Mouse (Mus musculus) spleen, postnatal 10 days (tissue): ENCODE data around the gene Slc2a9.

ENCODE experiments used
- DNase-seq, 2 experiments: peaks; one replicate each; pipeline ENCODE4 v3.0.0; 2021 to 2022; ENCODE audit warnings: low spot score in 2 of 2

Gene Slc2a9

GRCm38 (mm10) chr5:38502992-38503391 lies at the start of gene Slc2a9:
Gene Slc2a9, minus strand, starts transcription at chr5:38503143.
- no peak for DNase-seq

- DNase-seq = no peak
These were observed 49.7 kb upstream of the Slc2a9 start for GRCm38 (mm10) chr5:38552615-38553014.

GRCm38 (mm10) chr5:38550221-38550768 lies 47.4 kb upstream of the Slc2a9 start:
- DNase-seq = no peak

GRCm38 (mm10) chr5:38549461-38549909 lies 46.5 kb upstream of the Slc2a9 start:
- no peak for DNase-seq

- DNase-seq = no peak
These were observed 44.4 kb upstream of the Slc2a9 start for GRCm38 (mm10) chr5:38547375-38547774.

GRCm38 (mm10) chr5:38544423-38545415 lies 41.8 kb upstream of the Slc2a9 start:
- DNase-seq = no peak

- DNase-seq = no peak
These were observed 40.7 kb upstream of the Slc2a9 start for GRCm38 (mm10) chr5:38543496-38544217.

GRCm38 (mm10) chr5:38541728-38542127 lies 38.8 kb upstream of the Slc2a9 start:
- DNase-seq = no peak

- DNase-seq = no peak
These were observed 38.0 kb upstream of the Slc2a9 start for GRCm38 (mm10) chr5:38540898-38541297.

- no peak for DNase-seq
These were observed 35.6 kb upstream of the Slc2a9 start for GRCm38 (mm10) chr5:38538508-38538907.

GRCm38 (mm10) chr5:38537845-38538244 lies 34.9 kb upstream of the Slc2a9 start:
- no peak for DNase-seq

- no peak for DNase-seq
These were observed 33.9 kb upstream of the Slc2a9 start for GRCm38 (mm10) chr5:38536822-38537221.

- DNase-seq = no peak
These were observed 29.1 kb upstream of the Slc2a9 start for GRCm38 (mm10) chr5:38532084-38532483.

GRCm38 (mm10) chr5:38529724-38530428 lies 26.9 kb upstream of the Slc2a9 start:
- no peak for DNase-seq

- DNase-seq = no peak
These were observed 20.0 kb upstream of the Slc2a9 start for GRCm38 (mm10) chr5:38522977-38523376.

- DNase-seq = no peak
These were observed 17.9 kb upstream of the Slc2a9 start for GRCm38 (mm10) chr5:38520838-38521237.

- peak in 1 of 2 experiments; percentile 44 for DNase-seq
These were observed 13.3 kb upstream of the Slc2a9 start for GRCm38 (mm10) chr5:38516267-38516666.

GRCm38 (mm10) chr5:38512991-38513390 lies 10.0 kb upstream of the Slc2a9 start:
- no peak for DNase-seq

GRCm38 (mm10) chr5:38509568-38509967 lies 6.6 kb upstream of the Slc2a9 start:
- DNase-seq = no peak

GRCm38 (mm10) chr5:38505435-38505765 lies 2.5 kb upstream of the Slc2a9 start:
- DNase-seq = no peak

GRCm38 (mm10) chr5:38504747-38505434 lies 1.9 kb upstream of the Slc2a9 start:
- DNase-seq = peak in 1 of 2 experiments; percentile 16
